Mouse (Mus musculus) embryo, embryonic 11.5 days (tissue): Measurements from ENCODE around the gene Capn8.

Source experiments
- DNase-seq: peaks from one replicate; pipeline ENCODE4 v3.0.0-alpha.2; 2012; ENCODE audit warnings: low read depth, low spot score

Gene Capn8

GRCm38 (mm10) chr1:182564408-182565120 is at the start of gene Capn8:
Gene Capn8 (plus strand): TSS chr1:182565007.
- no peak for DNase-seq

DNA sequence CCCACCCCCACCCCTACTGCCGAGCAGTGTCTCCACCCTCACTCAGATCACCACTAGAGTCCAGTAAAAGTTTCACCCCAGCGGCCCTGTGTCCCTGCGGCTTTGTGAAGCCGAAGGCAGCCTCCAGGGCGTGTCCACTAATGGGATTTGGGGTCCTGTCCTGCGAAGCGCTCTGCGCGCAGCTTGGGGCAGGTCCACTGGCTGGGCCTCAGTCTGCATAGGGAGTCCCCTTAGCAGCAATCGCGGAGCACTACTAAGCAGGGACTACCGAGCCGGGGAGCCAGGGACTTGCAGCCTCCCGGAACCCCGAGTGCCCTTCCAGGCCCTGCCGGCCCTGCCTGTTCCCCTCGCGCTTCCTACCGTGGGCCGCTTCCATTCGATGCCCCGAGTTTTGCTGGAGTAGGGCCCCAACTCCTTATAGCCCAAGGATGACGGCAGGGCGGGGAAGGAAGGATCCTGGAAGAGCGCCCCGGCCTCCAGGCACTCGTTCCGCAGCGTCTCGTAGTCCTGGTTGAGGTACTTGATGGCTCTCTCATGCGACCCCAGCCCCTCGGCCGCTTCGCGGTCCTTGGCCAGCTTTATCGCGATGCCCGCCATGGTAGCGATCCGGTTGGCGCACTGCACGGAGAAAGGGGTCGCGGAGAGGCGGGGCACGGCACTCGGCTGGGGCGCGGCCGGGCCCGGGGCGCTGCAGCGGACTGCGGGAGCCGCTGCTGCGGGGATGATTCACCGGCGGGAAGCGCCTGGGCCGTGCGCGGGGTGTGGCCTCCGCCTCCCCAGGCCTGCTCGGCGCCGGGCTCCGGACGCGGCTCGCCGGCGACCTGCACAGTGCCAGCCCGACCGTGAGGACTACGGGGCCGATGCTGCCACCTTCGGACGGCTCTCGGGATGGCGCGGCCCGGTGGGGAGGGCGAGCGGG is 47.8 kb upstream of the Capn8 start, which contains the start of gene Capn2:
TSS of gene Capn2 (minus strand) at position 851 of the 919 bp plus-strand sequence.
- DNase-seq, result peak; percentile 42

GRCm38 (mm10) chr1:182517677-182518011 is 47.2 kb upstream of the Capn8 start:
- no peak for DNase-seq

- DNase-seq, result no peak
Measured at GRCm38 (mm10) chr1:182518143-182518680, 46.6 kb upstream of the Capn8 start.

DNA sequence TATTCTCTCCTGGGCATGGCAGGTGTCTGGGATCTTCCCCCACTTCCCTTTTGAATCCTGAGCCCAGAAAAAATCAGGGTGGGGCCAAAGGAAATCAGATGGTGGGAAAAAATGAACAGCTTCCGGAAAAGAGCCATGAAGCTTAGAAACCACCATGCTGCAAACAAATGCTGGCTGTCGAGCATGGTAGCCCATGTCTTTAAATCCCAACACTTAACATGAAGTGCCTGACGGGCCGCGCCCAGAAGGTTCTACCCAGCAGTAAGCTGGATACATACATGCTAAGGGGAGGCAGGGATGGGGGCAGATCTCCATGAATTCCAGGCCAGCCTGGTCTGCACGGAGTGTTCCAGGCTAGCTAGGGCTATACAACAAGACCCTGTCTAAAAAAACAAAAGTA is 46.0 kb upstream of the Capn8 start:
- DNase-seq, result no peak

GRCm38 (mm10) chr1:182519341-182519740 is 45.5 kb upstream of the Capn8 start:
- no peak for DNase-seq

- no peak for DNase-seq
Measured at GRCm38 (mm10) chr1:182520091-182520937, 44.5 kb upstream of the Capn8 start.

DNA sequence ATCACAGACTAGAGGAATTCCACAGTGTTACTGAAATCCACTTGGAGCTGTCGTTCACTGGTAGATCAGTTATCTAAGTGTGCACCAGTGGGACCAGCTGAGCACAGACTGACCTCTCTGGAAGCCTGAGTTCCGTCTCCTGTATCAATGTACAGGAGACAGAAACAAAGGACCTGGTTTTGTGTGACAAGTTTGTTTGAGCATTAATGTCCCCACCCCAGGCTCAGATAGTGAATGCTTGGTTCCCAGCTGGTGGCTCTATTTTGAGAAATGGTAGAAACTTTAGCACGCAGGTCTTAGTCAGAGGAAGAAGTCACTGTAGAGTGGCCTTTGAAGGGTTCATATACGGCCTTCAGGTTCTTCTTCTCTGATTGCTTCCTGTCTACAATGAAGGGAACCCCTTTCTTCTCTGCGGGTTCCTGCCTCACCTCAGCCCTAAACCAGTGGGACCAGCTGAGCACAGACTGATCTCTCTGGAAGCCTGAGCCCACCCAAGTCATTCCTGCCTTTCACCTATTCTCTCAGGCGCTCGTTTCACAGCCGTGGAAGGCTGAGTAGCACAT is 43.8 kb upstream of the Capn8 start:
- no peak for DNase-seq

GRCm38 (mm10) chr1:182522961-182523360 is 41.8 kb upstream of the Capn8 start:
- DNase-seq, result no peak

- DNase-seq, result no peak
Measured at GRCm38 (mm10) chr1:182523692-182524091, 41.1 kb upstream of the Capn8 start.

GRCm38 (mm10) chr1:182525601-182526000 is 39.2 kb upstream of the Capn8 start:
- no peak for DNase-seq

DNA sequence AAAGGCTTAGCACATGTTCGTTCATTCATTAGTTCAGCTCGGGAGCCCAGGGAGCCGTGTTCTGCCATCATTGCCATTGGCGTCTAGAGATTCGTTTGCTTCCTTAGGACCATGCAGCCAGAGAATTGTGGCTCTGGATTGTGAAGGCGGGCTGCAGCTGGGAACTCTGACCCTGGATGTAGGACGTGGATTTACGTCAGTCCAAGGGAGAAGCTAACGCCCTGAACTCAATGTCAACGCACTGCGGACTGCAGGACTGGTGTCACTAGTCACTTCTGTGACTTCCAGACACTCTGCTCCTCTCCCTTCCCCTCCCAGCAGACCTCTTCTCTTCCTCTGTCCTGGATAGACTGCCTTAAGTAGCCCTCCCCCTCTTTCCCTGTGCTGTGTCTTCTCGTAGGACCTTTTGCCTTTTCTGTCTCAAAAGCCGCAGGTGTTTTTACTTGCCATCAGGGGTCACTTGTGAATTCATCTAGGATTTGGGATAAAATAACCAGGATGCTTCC is 37.5 kb upstream of the Capn8 start:
- DNase-seq, result no peak

DNA sequence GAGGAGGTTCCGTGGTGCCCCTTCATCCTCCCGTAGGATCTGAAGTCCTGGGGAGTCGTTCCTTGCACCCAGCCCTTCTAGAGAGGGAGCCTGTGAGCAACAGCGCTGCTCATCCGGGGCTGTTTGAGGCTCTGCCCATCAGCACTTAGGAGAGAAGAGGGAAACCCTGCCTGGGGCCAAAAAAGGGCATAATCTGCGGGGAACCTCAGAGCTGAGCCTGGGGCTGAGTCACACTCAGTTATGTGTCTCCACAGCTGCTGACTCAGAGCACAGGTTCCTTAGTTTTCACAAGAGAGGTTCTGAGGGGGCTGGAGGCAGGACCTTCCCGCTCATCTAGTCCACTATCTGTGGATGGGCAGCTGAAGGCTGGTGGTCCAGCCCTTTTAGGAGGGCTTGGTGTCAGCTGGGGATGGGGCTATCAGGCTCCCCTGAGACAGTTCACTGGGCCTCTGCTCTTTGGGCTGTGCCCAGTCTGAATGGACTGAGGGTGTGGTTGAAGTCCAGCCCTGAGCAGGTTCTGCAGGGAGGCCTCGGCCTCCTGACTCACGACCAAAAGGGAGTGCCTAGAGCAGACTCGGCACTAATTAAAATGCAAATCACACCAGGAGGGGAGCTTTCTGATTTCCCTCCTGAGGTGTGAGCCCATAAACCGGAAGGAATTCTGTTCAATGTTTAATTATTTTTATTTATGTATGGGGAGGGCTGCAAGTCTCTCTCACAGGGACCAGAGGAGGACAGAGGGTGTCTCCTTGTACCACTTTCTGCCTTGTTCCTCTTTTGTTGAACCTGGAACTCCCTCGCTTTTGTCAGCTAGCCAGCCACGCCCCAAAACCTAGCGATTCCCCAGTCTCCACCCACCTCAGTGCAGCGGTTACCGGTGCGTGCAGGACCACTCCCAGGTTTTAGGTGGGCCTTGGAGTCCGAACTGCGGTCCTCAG is 36.6 kb upstream of the Capn8 start:
- DNase-seq, result no peak

GRCm38 (mm10) chr1:182533583-182533982 is 31.2 kb upstream of the Capn8 start:
- DNase-seq, result no peak

DNA sequence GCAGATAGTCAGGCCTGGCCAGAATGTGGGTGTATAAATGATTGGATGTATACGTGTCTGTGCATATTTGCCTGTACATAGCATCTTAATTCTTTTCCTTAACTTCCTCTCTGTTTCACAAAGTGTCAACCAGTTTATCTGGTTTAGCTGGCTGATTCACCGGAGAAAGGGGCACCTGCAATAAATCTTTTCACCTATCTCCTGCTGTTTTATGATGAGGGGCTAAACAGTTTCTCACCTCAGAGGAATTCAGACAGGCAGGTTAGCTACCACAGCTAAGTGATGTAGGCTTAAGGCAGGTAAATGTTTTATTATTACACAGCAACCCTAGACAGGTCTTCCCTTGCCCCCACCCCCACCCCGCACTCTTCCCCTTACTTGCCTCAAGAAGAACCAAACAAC is 29.7 kb upstream of the Capn8 start:
- DNase-seq, result no peak

DNA sequence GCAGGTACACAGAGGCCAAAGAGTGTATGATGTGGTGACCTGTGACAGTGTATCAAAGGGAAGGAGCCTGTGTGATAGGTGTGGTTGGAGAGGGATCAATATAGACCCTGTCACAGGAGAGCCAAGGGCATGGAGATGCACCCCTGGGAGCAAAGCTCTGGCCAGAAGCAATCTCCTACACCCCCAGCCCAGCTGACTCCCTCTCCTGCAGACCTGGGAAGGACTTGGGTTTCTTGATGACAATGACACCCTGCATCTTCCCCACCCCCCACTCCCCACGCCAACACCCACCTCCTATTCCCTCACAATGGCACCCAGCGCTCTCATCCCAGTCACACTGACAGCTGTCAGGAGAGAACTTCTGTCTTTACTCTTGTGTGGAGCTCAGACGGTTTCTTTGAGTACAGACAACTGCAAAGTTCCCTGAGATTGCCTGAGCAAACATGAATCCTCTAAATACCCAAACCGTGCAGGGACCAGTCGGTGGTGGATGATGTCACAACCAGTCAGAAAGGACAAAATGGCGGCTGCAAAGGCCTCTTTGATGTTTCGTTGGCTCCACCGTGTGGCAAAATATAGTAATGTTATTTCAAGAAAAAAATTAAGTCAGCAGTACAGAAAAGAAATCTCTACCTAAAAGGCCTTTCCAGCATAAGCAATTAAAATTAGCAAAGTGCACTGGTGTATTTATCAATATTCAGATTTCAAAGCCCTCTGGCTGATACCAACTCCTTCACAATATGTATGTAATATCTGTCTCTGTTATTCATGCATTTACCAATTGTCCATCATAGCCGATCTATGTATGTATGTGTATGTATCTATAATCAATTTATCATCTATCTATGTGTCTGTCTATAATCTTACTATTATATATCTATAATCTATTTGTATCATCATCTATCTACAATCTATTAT is 25.5 kb upstream of the Capn8 start:
- peak; percentile 81 for DNase-seq

DNA sequence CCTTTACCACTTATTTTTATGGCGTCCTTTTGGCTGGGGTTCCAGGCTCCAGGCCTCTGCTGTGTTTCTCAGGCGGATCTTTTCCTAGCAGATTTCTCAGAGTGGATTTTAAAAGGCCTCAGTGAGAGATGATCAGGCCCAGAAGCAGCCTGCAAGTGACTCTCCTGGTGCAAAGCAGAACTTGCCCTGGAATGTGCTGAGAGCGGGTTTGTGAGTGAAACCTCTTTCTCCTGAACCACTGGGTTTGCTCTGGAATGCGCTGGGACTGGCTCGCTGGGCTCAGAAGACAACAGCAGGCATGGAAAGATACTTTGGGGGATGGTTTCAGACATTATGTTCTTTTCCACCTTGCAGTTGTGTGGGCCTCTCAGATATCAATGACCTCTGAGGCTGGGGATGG is 22.7 kb upstream of the Capn8 start:
- no peak for DNase-seq

- no peak for DNase-seq
Measured at GRCm38 (mm10) chr1:182543136-182543535, 21.7 kb upstream of the Capn8 start.

DNA sequence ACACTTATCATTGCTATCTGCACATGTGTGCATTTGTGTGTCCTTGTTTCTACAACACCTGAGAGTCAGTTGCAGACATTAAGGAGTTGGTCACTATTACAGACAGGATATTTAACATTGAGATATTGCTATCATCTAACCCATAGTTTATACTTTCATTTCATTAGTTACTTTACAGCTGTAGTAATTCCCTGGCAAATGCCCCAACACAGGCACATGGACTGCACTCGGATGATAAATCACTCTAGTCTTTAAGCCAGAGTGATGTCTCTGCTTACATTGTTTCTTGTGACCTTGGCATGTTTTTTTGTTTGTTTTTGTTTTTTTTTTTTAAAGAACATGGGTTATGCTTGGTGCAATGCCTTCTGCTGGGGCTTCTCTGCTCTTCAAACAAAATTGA is 20.9 kb upstream of the Capn8 start:
- no peak for DNase-seq
